Mouse (Mus musculus) neural tube, embryonic 11.5 days (tissue): Measurements from ENCODE around the gene Plac8. TPM values are rescaled to one million over a fixed set of nuclear protein-coding genes. Genes with fewer than 3 reads are reported as not detected.

Experiments
- ATAC-seq: fragments of 200-750 bp; cut with Nextera tagmentation; 2 replicates; pipeline ENCODE4 v1.8.0; 2017; ENCODE audit warnings: moderate number of reproducible peaks, mild to moderate bottlenecking, moderate TSS enrichment, moderate library complexity; ENCODE audit not compliant: insufficient read depth, low FRiP score, low TSS enrichment
- DNase-seq: peaks from one replicate; pipeline ENCODE4 v3.0.0-alpha.2; 2015; ENCODE audit warnings: low spot score
- H3K27ac ChIP-seq: fragments of 300-500 bp; sonication (generic); 2 replicates; pipeline ENCODE4 v1.5.1; 2014; ENCODE audit warnings: low read depth, mild to moderate bottlenecking, low read length
- H3K27me3 ChIP-seq: fragments of 300-500 bp; sonication (generic); 2 replicates; pipeline ENCODE4 v1.6.1; 2014; ENCODE audit warnings: mild to moderate bottlenecking, low read length, mixed read lengths; ENCODE audit not compliant: control insufficient read depth, insufficient read depth
- H3K36me3 ChIP-seq: fragments of 300-500 bp; sonication (generic); 2 replicates; pipeline ENCODE4 v1.6.1; 2014; ENCODE audit warnings: mild to moderate bottlenecking, low read length, moderate library complexity, mixed read lengths; ENCODE audit not compliant: control insufficient read depth, insufficient read depth
- H3K4me1 ChIP-seq: fragments of 300-500 bp; sonication (generic); 2 replicates; pipeline ENCODE4 v1.6.1; 2014; ENCODE audit warnings: low read length, mixed read lengths; ENCODE audit not compliant: control insufficient read depth, insufficient read depth
- H3K4me2 ChIP-seq: fragments of 300-500 bp; sonication (generic); 2 replicates; pipeline ENCODE4 v1.6.1; 2014; ENCODE audit warnings: low read depth, mild to moderate bottlenecking, moderate library complexity
- H3K4me3 ChIP-seq: fragments of 300-500 bp; sonication (generic); 2 replicates; pipeline ENCODE4 v1.5.1; 2014; ENCODE audit warnings: low read depth, low read length
- H3K9ac ChIP-seq: fragments of 300-500 bp; sonication (generic); 2 replicates; pipeline ENCODE4 v1.6.1; 2014; ENCODE audit warnings: mild to moderate bottlenecking, low read length
- H3K9me3 ChIP-seq: fragments of 300-500 bp; sonication (generic); 2 replicates; pipeline ENCODE4 v1.6.1; 2016; ENCODE audit warnings: low read length; ENCODE audit not compliant: control insufficient read depth
- WGBS: fragments of 180-500 bp; shearing (Covaris S2); extraction: QIAGEN DNeasy Blood & Tissue Kit; methylation state at CpG from one replicate; pipeline ENCODE4 v1.1.7; 2014; 5-methylcytosine and 5-hydroxymethylcytosine counted together
- polyA plus RNA-seq: library from polyadenylated mRNA; unstranded; fragments of >200 nt; fragmentation: Nextera tagmentation; extraction: Ambion mirVana; gene quantifications from 2 replicates; pipeline ENCODE4 v1.2.1, GENCODE M21; 2014

Gene Plac8
- 2.5 and 2.7 TPM in 2 replicates for polyA plus RNA-seq

DNA sequence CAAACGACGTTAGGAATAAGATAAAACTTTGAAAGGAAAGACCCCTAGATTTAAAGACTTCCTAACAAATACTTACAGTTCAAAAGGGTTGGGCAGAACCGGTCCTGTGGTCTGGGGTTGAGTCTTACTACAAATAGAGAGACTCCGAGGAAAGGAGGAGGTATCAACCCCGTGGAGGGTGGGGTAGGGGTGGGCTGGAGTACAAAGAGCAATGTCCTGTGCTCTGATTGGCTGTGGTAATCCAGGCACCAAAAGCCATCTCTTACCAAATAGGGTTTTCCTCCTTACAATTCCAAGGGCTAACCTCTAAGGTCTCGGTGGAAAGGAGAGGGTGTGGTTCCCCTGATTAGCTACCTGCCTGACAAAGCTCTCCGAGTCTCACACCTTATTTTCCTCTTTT lies at the start of gene Plac8:
Gene Plac8, minus strand, starts transcription at position 177 of the 400 bp plus-strand sequence.
- H3K4me2 ChIP-seq, result no peak within 1 kb of the TSS
- no peaks in the 10 kb centered on the region for H3K27me3 ChIP-seq
- no peaks in the 10 kb centered on the region for H3K4me1 ChIP-seq
- DNase-seq (no peak), ATAC-seq (no peak)
- H3K4me3 ChIP-seq, result no peak within 1 kb of the TSS
- H3K36me3 ChIP-seq, result no peaks in the 10 kb centered on the region
- H3K9ac ChIP-seq, result no peak within 1 kb of the TSS
- 41% methylated on average over 7 of the region's 7 CpGs for WGBS
- no peaks in the 10 kb centered on the region for H3K9me3 ChIP-seq
- H3K27ac ChIP-seq, result no peak within 1 kb of the TSS

DNA sequence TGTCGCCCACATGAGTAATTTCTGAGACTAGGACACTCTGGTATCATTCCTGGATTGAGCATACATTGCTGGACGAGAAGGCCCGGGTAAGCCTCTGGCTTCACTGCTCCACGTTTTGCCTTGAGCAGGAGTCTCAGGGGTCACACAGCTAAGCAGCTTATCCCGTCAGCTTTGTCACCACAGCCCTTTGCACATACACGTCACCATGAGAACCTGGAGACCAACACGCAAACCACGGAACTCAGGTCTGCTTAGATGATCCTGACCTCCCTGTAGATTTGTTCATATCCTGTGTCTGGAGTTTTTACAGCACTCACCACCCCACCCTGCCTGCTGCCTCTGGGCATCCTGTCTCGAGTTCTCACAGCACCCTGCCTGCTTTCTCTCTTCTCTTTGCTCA lies 48.9 kb upstream of the Plac8 start:
- Histone ChIP-seq H3K27me3 (no peaks in the 10 kb centered on the region), H3K36me3 (no peaks in the 10 kb centered on the region), H3K4me3 (no peak overlapping the region), H3K27ac (no peak overlapping the region), H3K4me2 (no peak overlapping the region), H3K9ac (no peak overlapping the region), H3K4me1 (no peaks in the 10 kb centered on the region), H3K9me3 (no peaks in the 10 kb centered on the region)
- DNase-seq (no peak), ATAC-seq (no peak)
- WGBS, result 76% methylated on average over 9 of the region's 9 CpGs

DNA sequence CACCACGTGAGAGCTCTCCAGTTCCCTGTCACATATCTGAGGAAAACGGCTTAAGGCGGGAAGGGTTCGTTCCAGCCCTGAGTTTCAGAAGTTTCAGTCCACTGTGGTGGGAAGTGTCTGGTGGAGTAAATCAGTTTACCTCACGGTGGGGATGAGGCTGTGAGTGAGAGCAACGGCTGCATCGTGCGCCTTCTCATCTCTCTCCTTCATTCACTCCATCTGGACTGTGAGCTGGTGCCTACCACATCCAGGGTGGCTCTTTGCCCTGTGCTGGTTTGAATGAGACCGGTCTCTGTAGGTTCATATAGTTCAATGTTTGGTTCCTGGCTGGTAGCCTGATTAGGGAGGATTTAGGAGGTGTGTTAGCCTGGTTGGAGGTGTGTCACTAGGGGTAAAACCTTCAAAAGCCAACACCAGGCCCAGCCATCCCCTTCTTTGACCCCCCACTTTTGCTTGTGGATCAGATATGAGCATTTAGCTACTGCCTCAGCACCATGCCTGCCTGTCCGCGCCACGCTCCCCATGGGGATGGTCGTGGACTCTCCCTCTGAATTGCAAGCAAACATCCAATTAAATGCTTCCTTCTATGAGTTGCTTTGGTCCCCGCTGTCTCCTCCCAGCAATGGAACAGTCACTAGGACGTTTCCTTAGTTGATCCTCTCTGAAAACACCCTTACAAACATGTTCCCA lies 47.7 kb upstream of the Plac8 start:
- Histone ChIP-seq H3K9me3 (no peaks in the 10 kb centered on the region), H3K9ac (no peak overlapping the region), H3K4me1 (no peaks in the 10 kb centered on the region), H3K36me3 (no peaks in the 10 kb centered on the region), H3K27ac (no peak overlapping the region), H3K4me3 (no peak overlapping the region), H3K4me2 (no peak overlapping the region), H3K27me3 (no peaks in the 10 kb centered on the region)
- DNase-seq (no peak), ATAC-seq (no peak)
- 88% methylated on average over 15 of the region's 15 CpGs for WGBS

DNA sequence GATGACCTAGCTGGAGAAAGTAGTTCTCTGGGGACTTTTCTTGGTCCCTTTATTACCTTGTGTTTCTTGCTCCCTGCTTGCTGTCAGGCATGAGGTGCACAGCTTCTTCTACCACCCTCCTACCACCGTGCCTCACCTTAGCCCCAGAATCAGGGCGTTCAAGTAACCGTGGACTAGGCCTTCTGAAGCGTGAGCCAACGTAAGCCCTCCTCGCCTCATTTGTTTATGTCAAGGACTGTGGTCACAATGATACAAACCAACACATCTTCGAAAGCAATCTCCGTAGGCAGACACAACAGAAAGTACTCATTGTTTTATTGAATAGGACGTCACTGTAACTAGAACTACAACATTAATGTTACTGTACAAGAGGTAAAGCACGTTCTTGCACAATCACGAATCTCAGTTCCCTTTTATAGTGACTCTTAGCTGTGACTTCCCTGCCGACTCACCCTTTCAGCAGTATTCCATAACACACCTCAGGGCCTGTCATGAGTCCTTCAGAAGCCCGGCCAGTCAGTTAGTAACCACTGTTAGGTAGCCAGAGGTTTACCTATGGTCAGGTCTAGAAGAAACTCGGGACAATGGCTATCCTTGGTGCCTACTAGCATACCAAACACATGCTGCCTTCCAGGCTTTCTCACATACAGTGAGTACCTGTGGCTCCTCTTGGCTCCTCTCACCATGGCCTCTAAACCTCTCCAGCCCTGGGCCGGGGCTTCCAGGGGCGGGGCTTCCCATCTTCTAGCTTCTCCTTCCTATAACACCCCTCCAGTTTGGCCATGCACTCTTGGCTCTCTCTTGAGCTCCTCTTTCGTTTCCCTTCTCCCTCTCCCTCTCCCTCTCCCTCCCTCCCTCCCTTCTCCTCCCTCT lies 42.1 kb upstream of the Plac8 start:
- H3K4me1 ChIP-seq, result no peaks in the 10 kb centered on the region
- H3K4me3 ChIP-seq, result no peak overlapping the region
- H3K4me2 ChIP-seq, result no peak overlapping the region
- ATAC-seq, result no peak
- DNase-seq, result no peak
- no peak overlapping the region for H3K27ac ChIP-seq
- H3K36me3 ChIP-seq, result no peaks in the 10 kb centered on the region
- H3K9me3 ChIP-seq, result no peaks in the 10 kb centered on the region
- H3K27me3 ChIP-seq, result no peaks in the 10 kb centered on the region
- H3K9ac ChIP-seq, result no peak overlapping the region
- WGBS, result 87% methylated on average over 17 of the region's 17 CpGs

DNA sequence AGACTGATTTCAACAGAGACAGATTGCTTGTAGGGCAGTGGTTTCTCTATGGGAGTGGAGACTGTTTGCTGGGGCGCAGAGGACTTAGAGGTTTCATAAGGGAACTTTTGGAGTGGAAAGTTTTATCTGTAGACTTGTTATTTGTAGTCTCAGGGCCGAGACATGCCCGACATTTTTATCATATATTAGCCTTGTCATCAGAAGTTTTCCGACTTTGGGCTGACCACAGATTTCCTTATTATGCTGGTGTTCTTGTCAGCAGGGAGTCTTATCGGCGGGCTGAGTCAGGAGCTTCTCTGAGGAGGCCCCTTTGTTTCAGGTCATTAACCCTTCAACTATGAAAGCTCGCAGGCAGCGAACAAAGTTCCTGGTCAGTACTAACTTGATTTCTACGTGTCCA lies 35.8 kb upstream of the Plac8 start:
- Histone ChIP-seq H3K9ac (no peak overlapping the region), H3K27me3 (no peaks in the 10 kb centered on the region), H3K36me3 (no peaks in the 10 kb centered on the region), H3K9me3 (no peaks in the 10 kb centered on the region; the same call in 1 of the 2 replicates), H3K27ac (no peak overlapping the region), H3K4me1 (no peaks in the 10 kb centered on the region), H3K4me3 (no peak overlapping the region), H3K4me2 (no peak overlapping the region)
- no peak for ATAC-seq
- WGBS, result 90% methylated on average over 9 of the region's 9 CpGs
- DNase-seq, result no peak

DNA sequence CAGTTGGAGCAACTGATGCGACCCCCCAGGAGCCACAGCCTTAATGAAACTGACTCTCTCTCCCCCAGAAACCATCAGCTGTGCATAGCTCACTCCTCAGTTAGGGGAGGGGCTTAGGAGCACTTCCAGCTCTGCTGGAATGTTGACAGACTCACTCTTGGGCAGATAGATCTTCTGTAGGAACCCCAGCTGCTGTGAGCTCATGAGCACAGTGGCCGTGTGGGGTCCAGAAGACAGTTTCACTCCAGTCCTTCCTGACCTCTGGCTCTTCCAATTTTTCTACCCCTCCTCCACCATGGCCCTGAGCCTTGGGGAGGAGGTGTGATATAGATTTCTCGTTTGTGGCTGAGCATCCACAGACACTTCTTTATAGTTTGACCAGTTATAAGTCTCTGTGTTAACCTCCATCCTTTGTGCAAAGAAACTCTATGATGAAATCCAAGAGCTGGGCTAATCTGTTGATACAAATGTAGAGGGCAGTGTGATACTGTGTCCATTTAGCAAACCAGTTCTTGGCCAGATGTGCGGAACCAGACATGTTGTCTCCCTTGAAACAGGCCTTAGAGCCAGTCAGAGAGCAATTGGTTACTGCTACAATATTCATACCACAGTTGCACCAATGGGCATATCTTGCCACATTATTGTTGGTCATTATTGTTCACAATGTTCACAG lies 35.2 kb upstream of the Plac8 start:
- Histone ChIP-seq H3K27ac (no peak overlapping the region), H3K9ac (no peak overlapping the region), H3K4me2 (no peak overlapping the region), H3K36me3 (no peaks in the 10 kb centered on the region), H3K9me3 (no peaks in the 10 kb centered on the region; the same call in 1 of the 2 replicates), H3K4me1 (no peaks in the 10 kb centered on the region), H3K27me3 (no peaks in the 10 kb centered on the region), H3K4me3 (no peak overlapping the region)
- ATAC-seq (no peak), DNase-seq (no peak)
- 76% methylated on average over 4 of the region's 4 CpGs for whole genome bisulfite sequencing

DNA sequence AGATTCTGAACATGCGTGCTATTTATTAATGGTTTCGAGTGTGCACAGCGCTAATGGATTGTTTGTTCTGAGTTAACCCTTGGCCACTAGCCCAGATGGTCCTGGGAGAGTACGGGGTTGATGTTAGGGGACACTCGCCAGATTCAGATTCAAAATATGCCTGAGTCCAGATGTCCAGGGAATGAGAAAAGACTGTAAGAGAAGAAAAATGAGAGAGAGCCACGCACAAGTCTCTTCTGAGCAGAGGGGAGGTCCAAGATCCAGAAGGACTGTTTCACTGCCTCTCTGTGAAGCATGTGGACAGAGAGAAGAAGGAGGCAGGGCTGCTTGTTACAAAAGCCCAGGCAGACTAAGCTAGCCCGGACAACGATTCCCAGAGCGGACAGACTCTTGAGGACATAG lies 33.8 kb upstream of the Plac8 start:
- Histone ChIP-seq H3K9me3 (no peaks in the 10 kb centered on the region; the same call in 1 of the 2 replicates), H3K4me3 (no peak overlapping the region), H3K27ac (no peak overlapping the region), H3K4me1 (no peaks in the 10 kb centered on the region), H3K36me3 (no peaks in the 10 kb centered on the region), H3K4me2 (no peak overlapping the region), H3K9ac (no peak overlapping the region), H3K27me3 (no peaks in the 10 kb centered on the region)
- WGBS, result 68% methylated on average over 9 of the region's 9 CpGs
- ATAC-seq (no peak), DNase-seq (no peak)

DNA sequence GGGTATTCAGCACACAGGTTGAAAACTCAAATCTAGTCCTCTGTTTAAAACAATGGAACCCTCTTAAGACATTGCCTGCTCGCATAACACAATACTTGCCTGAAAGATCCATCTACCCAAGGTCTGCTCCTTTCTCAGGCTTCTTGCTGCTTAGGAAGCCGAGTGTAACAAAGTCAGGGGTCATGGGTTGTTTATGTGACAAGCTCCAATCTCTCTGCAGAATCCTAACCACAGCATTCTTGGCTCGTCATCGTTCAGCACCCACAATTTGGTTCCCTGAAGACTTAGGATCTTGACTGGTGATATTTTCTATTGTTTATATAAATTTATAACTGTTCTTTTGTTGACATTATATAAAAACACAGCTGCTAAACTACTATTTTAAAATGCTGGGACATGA lies 32.0 kb upstream of the Plac8 start:
- DNase-seq (no peak), ATAC-seq (no peak)
- Histone ChIP-seq H3K36me3 (no peaks in the 10 kb centered on the region), H3K4me1 (no peaks in the 10 kb centered on the region), H3K27me3 (no peaks in the 10 kb centered on the region), H3K9ac (no peak overlapping the region), H3K9me3 (no peaks in the 10 kb centered on the region; the same call in 1 of the 2 replicates), H3K4me3 (no peak overlapping the region), H3K27ac (no peak overlapping the region), H3K4me2 (no peak overlapping the region)
- WGBS, result 83% methylated on average over 4 of the region's 4 CpGs
